Mouse (Mus musculus) thymus, adult 2 months (tissue): Measurements from ENCODE around the gene Fgf11.
A peak's percentile ranks its signal among the peaks of the same experiment; 100 is the strongest.

Experiments
- CTCF ChIP-seq: fragments of 200-500 bp; IDR thresholded peaks from 2 replicates; pipeline ENCODE4 v1.5.1; 2012; ENCODE audit warnings: mild to moderate bottlenecking, control low read depth, low read length, moderate library complexity, borderline replicate concordance; ENCODE audit not compliant: control insufficient read depth, poor library complexity, insufficient read depth; ENCODE audit errors: extremely low read depth
- POLR2A ChIP-seq: fragments of 200-500 bp; IDR thresholded peaks from 2 replicates; pipeline ENCODE4 v1.6.1; 2012; ENCODE audit warnings: mild to moderate bottlenecking, low read length, control low read depth, moderate library complexity; ENCODE audit not compliant: control insufficient read depth, poor library complexity, insufficient read depth; ENCODE audit errors: extremely low read depth

GRCm38 (mm10) chr11:69765221-69766125 is 36.2 kb downstream of the Fgf11 start, which contains the start of gene Zbtb4:
- TF ChIP-seq CTCF: no peak
- peak; percentile 15 for TF ChIP-seq POLR2A
